Mouse (Mus musculus): ENCODE measurements around the gene Arid5b.

DNA sequence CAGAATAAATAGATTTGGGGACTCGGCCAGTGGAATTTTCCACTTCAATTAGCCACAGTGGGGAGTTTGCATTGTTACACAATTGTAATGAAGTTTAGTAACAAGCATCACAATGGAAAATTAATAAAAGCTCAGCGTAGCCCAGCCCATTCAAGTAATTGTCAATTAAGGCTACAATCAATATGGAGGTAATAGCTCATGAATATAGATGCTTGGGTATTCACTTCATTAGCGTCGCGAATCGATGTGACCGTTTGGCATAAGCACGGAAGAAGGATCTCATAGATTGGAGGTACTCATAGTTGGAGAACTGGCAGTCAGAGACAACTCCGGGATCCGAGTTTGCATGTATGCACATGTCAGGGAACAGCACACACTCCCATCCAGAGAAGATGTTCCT lies 214.0 kb downstream of the Arid5b start:
- no peak for TF ChIP-seq POLR2A (IDR thresholded peaks at IDR 0.05; ENCODE audit: low read depth, low read length)
- no peak for TF ChIP-seq CTCF (conservative IDR thresholded peaks at IDR 0.05; ENCODE audit: insufficient read depth, insufficient read length, low read depth, low read length)

All from kidney, adult 2 months (tissue).